Mouse (Mus musculus): ENCODE results near the gene Tepsin.

- no peak for TF ChIP-seq CTCF (IDR thresholded peaks at IDR 0.05; ENCODE audit: control insufficient read depth, insufficient read depth, insufficient read length)
- no peak for TF ChIP-seq USF1 (IDR thresholded peaks at IDR 0.05; ENCODE audit: low read depth)
Measured at GRCm38 (mm10) chr11:120042141-120042838, 56.2 kb downstream of the Tepsin start.
